In the genomic region with DNA sequence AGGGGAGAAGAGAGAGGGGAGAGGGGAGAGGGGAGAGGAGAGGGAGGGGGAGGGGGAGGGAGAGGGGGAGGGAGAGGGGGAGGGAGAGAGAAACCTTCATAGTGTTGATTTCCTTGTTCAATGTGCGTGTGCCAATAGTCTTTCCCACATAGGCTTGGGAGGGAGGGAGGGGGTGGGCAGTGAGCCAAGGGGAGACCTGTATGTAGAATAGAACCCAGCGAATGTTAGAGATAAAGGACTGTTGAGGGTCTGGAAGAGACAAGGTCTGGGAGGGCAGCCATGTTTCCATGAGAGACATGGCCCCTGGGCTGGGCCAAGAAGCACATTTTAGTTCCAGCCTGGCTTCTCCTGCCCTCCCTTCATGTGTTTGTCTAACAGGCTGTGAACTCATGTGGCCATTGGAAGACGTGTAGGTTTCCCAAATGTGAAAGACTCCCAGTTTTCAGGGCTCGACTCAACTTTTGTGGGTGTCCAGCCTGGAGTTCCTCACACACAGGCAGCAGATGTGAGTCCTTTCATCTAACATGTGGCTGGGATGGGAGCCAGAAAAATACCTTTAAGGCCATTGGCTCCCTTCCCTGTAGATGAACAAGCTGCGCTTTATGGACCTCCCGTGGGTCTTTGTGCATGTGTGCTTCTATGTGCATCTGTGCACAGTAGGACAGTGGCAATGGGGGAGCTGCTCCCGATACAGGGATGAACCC, we compare ENCODE assay signal across 17 mouse cellular contexts.
"Had no signal": no experiment of that assay in that cellular context is flagged by ENCODE, and none has a peak within 500 bp of the region (broad histone marks: within the 10 kb centered on the region; RNA-seq: fewer than 3 reads in every experiment).

No protein-coding gene starts in this region.

- H3K4me3 ChIP-seq: neural tube, embryonic 13.5 days; stomach, embryonic 15.5 days had no signal

- H3K9me3 ChIP-seq: neural tube, embryonic 13.5 days; stomach, embryonic 15.5 days had no signal

- H3K27me3 ChIP-seq: neural tube, embryonic 13.5 days; stomach, embryonic 15.5 days had no signal

- H3K9ac ChIP-seq: liver, embryonic 14.5 days; neural tube, embryonic 13.5 days; stomach, embryonic 15.5 days had no signal

- H3K36me3 ChIP-seq: neural tube, embryonic 13.5 days; stomach, embryonic 15.5 days had no signal

- DNase-seq: kidney, adult 9 months; kidney, postnatal 36 days; layer of hippocampus, adult 9-11 months; layer of hippocampus, postnatal 36 days; liver; lung, adult 18-20 months; retina, postnatal 1 day; right cerebral cortex, postnatal 4 days; spleen, adult 18-20 months; thymus, postnatal 4 days had no signal

- ATAC-seq: intestine, embryonic 16.5 days; midbrain, embryonic 16.5 days had no signal

- H3K27ac ChIP-seq: kidney, postnatal 0 days; liver, embryonic 14.5 days; neural tube, embryonic 13.5 days; stomach, embryonic 15.5 days had no signal

- H3K4me2 ChIP-seq: midbrain, embryonic 11.5 days; neural tube, embryonic 13.5 days; stomach, embryonic 15.5 days had no signal

- H3K4me1 ChIP-seq: neural tube, embryonic 13.5 days; stomach, embryonic 15.5 days had no signal
